Mouse (Mus musculus): Measurements from ENCODE around the gene Il17ra. TPM values are rescaled to one million over a fixed set of nuclear protein-coding genes. Genes with fewer than 3 reads are reported as not detected.

Il17ra gene
- polyA plus RNA-seq, 1 experiment from 2014 or later, result 9.3 TPM

GRCm38 (mm10) chr6:120472455-120473140, 9.6 kb downstream of the Il17ra start:
- no peak overlapping the region for H3K4me2 ChIP-seq
- ATAC-seq (ENCODE audit: low read depth), result no peak
- no peaks in the 10 kb centered on the region for H3K9me3 ChIP-seq (replicated peaks)
- no peak overlapping the region for H3K4me3 ChIP-seq (replicated peaks)
- DNase-seq, result no peak
- no peak overlapping the region for H3K27ac ChIP-seq
- peaks cover 27% of the 10 kb centered on the region for H3K36me3 ChIP-seq
- 59% methylated on average over 8 of the region's 8 CpGs for WGBS (ENCODE audit: insufficient replicate concordance)
- H3K27me3 ChIP-seq, result no peaks in the 10 kb centered on the region
- H3K4me1 ChIP-seq (replicated peaks), result peaks cover 65% of the 10 kb centered on the region
- no peak overlapping the region for H3K9ac ChIP-seq

- DNase-seq, result no peak
- H3K9me3 ChIP-seq (replicated peaks), result no peaks in the 10 kb centered on the region
- no peak overlapping the region for H3K9ac ChIP-seq
- no peak overlapping the region for H3K4me3 ChIP-seq (replicated peaks)
- WGBS (ENCODE audit: insufficient replicate concordance), result 42% methylated on average over 5 of the region's 5 CpGs
- H3K36me3 ChIP-seq, result peaks cover 35% of the 10 kb centered on the region
- no peaks in the 10 kb centered on the region for H3K27me3 ChIP-seq
- peak; percentile 56 for ATAC-seq (ENCODE audit: low read depth)
- peaks cover 70% of the 10 kb centered on the region for H3K4me1 ChIP-seq (replicated peaks)
- no peak overlapping the region; the same call in 1 of the 2 replicates for H3K27ac ChIP-seq
- no peak overlapping the region for H3K4me2 ChIP-seq
These were observed 10.4 kb downstream of the Il17ra start for GRCm38 (mm10) chr6:120473427-120473826.

- H3K27ac ChIP-seq, result no peak overlapping the region
- no peak overlapping the region; the same call in 1 of the 2 replicates for H3K4me2 ChIP-seq
- no peak overlapping the region for H3K9ac ChIP-seq
- no peak for DNase-seq
- 78% methylated on average over 8 of the region's 8 CpGs for WGBS (ENCODE audit: insufficient replicate concordance)
- H3K4me3 ChIP-seq (replicated peaks), result no peak overlapping the region
- peak; percentile 25 for ATAC-seq (ENCODE audit: low read depth)
- peaks cover 65% of the 10 kb centered on the region for H3K4me1 ChIP-seq (replicated peaks)
- peaks cover 53% of the 10 kb centered on the region for H3K36me3 ChIP-seq
- H3K27me3 ChIP-seq, result no peaks in the 10 kb centered on the region
- no peaks in the 10 kb centered on the region for H3K9me3 ChIP-seq (replicated peaks)
These were observed 12.2 kb downstream of the Il17ra start for GRCm38 (mm10) chr6:120475288-120475687.

- Histone ChIP-seq H3K36me3 (peaks cover 70% of the 10 kb centered on the region), H3K27me3 (no peaks in the 10 kb centered on the region), H3K9ac (no peak overlapping the region), H3K4me1 (replicated peaks) (peaks cover 54% of the 10 kb centered on the region), H3K9me3 (replicated peaks) (no peaks in the 10 kb centered on the region), H3K4me3 (replicated peaks) (no peak overlapping the region), H3K27ac (no peak overlapping the region; the same call in 1 of the 2 replicates), H3K4me2 (no peak overlapping the region)
- ATAC-seq (ENCODE audit: low read depth) (no peak), DNase-seq (no peak)
- 33% methylated on average over 2 of the region's 2 CpGs for WGBS (ENCODE audit: insufficient replicate concordance)
These were observed 16.3 kb downstream of the Il17ra start for GRCm38 (mm10) chr6:120479302-120479701.

- Histone ChIP-seq H3K27ac (no peak overlapping the region), H3K4me3 (replicated peaks) (no peak overlapping the region), H3K9me3 (replicated peaks) (no peaks in the 10 kb centered on the region), H3K9ac (no peak overlapping the region), H3K36me3 (peaks cover 61% of the 10 kb centered on the region), H3K4me2 (no peak overlapping the region), H3K27me3 (no peaks in the 10 kb centered on the region), H3K4me1 (replicated peaks) (peaks cover 52% of the 10 kb centered on the region)
- 76% methylated on average over 5 of the region's 5 CpGs for WGBS (ENCODE audit: insufficient replicate concordance)
- DNase-seq, result no peak
- ATAC-seq (ENCODE audit: low read depth), result no peak
These were observed 17.3 kb downstream of the Il17ra start for GRCm38 (mm10) chr6:120480361-120480760.

- 75% methylated on average over 6 of the region's 6 CpGs for whole genome bisulfite sequencing (ENCODE audit: insufficient replicate concordance)
- peaks cover 57% of the 10 kb centered on the region for H3K4me1 ChIP-seq (replicated peaks)
- ATAC-seq (ENCODE audit: low read depth) (no peak), DNase-seq (no peak)
- peaks cover 56% of the 10 kb centered on the region for H3K36me3 ChIP-seq
- no peak overlapping the region for H3K4me3 ChIP-seq (replicated peaks)
- no peaks in the 10 kb centered on the region for H3K9me3 ChIP-seq (replicated peaks)
- H3K27me3 ChIP-seq, result no peaks in the 10 kb centered on the region; the same call in 1 of the 2 replicates
- H3K4me2 ChIP-seq, result no peak overlapping the region
- H3K27ac ChIP-seq, result no peak overlapping the region
- H3K9ac ChIP-seq, result no peak overlapping the region
These were observed 18.5 kb downstream of the Il17ra start for GRCm38 (mm10) chr6:120481538-120481937.

- DNase-seq (no peak), ATAC-seq (ENCODE audit: low read depth) (no peak)
- H3K36me3 ChIP-seq, result peaks cover 52% of the 10 kb centered on the region
- H3K4me3 ChIP-seq (replicated peaks), result no peak overlapping the region
- 88% methylated on average over 14 of the region's 14 CpGs for WGBS (ENCODE audit: insufficient replicate concordance)
- no peak overlapping the region for H3K9ac ChIP-seq
- no peaks in the 10 kb centered on the region for H3K9me3 ChIP-seq (replicated peaks)
- peaks cover 57% of the 10 kb centered on the region for H3K4me1 ChIP-seq (replicated peaks)
- no peak overlapping the region for H3K27ac ChIP-seq
- no peak overlapping the region for H3K4me2 ChIP-seq
- no peaks in the 10 kb centered on the region; the same call in 1 of the 2 replicates for H3K27me3 ChIP-seq
These were observed 19.0 kb downstream of the Il17ra start for GRCm38 (mm10) chr6:120482021-120482420.

- peaks cover 44% of the 10 kb centered on the region for H3K36me3 ChIP-seq
- WGBS (ENCODE audit: insufficient replicate concordance), result 55% methylated on average over 6 of the region's 6 CpGs
- H3K27ac ChIP-seq, result no peak overlapping the region
- no peak overlapping the region for H3K4me2 ChIP-seq
- DNase-seq (no peak), ATAC-seq (ENCODE audit: low read depth) (no peak)
- no peaks in the 10 kb centered on the region for H3K9me3 ChIP-seq (replicated peaks)
- H3K9ac ChIP-seq, result no peak overlapping the region
- H3K4me1 ChIP-seq (replicated peaks), result peaks cover 55% of the 10 kb centered on the region
- H3K27me3 ChIP-seq, result no peaks in the 10 kb centered on the region; the same call in 1 of the 2 replicates
- no peak overlapping the region for H3K4me3 ChIP-seq (replicated peaks)
These were observed 19.7 kb downstream of the Il17ra start for GRCm38 (mm10) chr6:120482756-120483155.

- Histone ChIP-seq H3K4me2 (no peak overlapping the region), H3K9ac (no peak overlapping the region), H3K4me3 (replicated peaks) (no peak overlapping the region), H3K9me3 (replicated peaks) (no peaks in the 10 kb centered on the region), H3K36me3 (peaks cover 40% of the 10 kb centered on the region), H3K4me1 (replicated peaks) (peaks cover 51% of the 10 kb centered on the region), H3K27ac (no peak overlapping the region), H3K27me3 (no peaks in the 10 kb centered on the region; the same call in 1 of the 2 replicates)
- 38% methylated on average over 8 of the region's 8 CpGs for WGBS (ENCODE audit: insufficient replicate concordance)
- ATAC-seq (ENCODE audit: low read depth) (peak; percentile 43), DNase-seq (no peak)
These were observed 20.2 kb downstream of the Il17ra start for GRCm38 (mm10) chr6:120483211-120483626.

- Histone ChIP-seq H3K4me1 (replicated peaks) (peaks cover 42% of the 10 kb centered on the region), H3K4me2 (no peak overlapping the region), H3K4me3 (replicated peaks) (no peak overlapping the region), H3K9me3 (replicated peaks) (no peaks in the 10 kb centered on the region), H3K27ac (no peak overlapping the region), H3K27me3 (peaks cover 6% of the 10 kb centered on the region), H3K36me3 (peaks cover 22% of the 10 kb centered on the region), H3K9ac (no peak overlapping the region)
- 42% methylated on average over 3 of the region's 3 CpGs for WGBS (ENCODE audit: insufficient replicate concordance)
- ATAC-seq (ENCODE audit: low read depth) (peak; percentile 37; the same call in 1 of the 2 replicates), DNase-seq (no peak)
These were observed 22.0 kb downstream of the Il17ra start for GRCm38 (mm10) chr6:120485038-120485437.

GRCm38 (mm10) chr6:120486051-120486510, 23.0 kb downstream of the Il17ra start:
- WGBS (ENCODE audit: insufficient replicate concordance), result 45% methylated on average over 8 of the region's 8 CpGs
- no peak for ATAC-seq (ENCODE audit: low read depth)

GRCm38 (mm10) chr6:120488647-120489046, 25.6 kb downstream of the Il17ra start:
- Histone ChIP-seq H3K4me2 (no peak overlapping the region), H3K4me1 (replicated peaks) (peaks cover 39% of the 10 kb centered on the region), H3K4me3 (replicated peaks) (no peak overlapping the region), H3K27me3 (peaks cover 42% of the 10 kb centered on the region), H3K36me3 (no peaks in the 10 kb centered on the region), H3K9me3 (replicated peaks) (no peaks in the 10 kb centered on the region), H3K27ac (no peak overlapping the region), H3K9ac (no peak overlapping the region)
- DNase-seq (no peak), ATAC-seq (ENCODE audit: low read depth) (no peak)
- 27% methylated on average over 3 of the region's 3 CpGs for WGBS (ENCODE audit: insufficient replicate concordance)

More at GRCm38 (mm10) chr6:120486051-120486510, 23.0 kb downstream of the Il17ra start:
- Histone ChIP-seq H3K4me2 (no peak overlapping the region), H3K36me3 (peaks cover 12% of the 10 kb centered on the region), H3K4me3 (replicated peaks) (no peak overlapping the region), H3K9me3 (replicated peaks) (no peaks in the 10 kb centered on the region), H3K27ac (peak overlapping the region; percentile 16; the same call in 1 of the 2 replicates), H3K27me3 (peaks cover 16% of the 10 kb centered on the region), H3K4me1 (replicated peaks) (peaks cover 39% of the 10 kb centered on the region), H3K9ac (no peak overlapping the region)
- no peak for DNase-seq

All from liver, embryonic 13.5 days (tissue).